Mouse (Mus musculus) myocyte (in vitro differentiated cells): Measurements from ENCODE around the gene Klhl7.

ENCODE experiments used
- E2F4 ChIP-seq: IDR thresholded peaks from one replicate; pipeline ENCODE4 v1.6.1; 2011; ENCODE audit warnings: mild to moderate bottlenecking, control low read depth, moderate library complexity; ENCODE audit not compliant: insufficient read depth
- MAX ChIP-seq: IDR thresholded peaks from one replicate; pipeline ENCODE4 v1.6.1; 2011; ENCODE audit warnings: low read depth, mild to moderate bottlenecking, control low read depth
- POLR2A ChIP-seq: IDR thresholded peaks from one replicate; pipeline ENCODE4 v1.6.1; 2011; ENCODE audit warnings: low read depth, mild to moderate bottlenecking, control low read depth, moderate library complexity; ENCODE audit not compliant: insufficient read length
- POLR2AphosphoS2 ChIP-seq: IDR thresholded peaks from one replicate; pipeline ENCODE4 v1.6.1; 2011; ENCODE audit warnings: low read depth, control low read depth; ENCODE audit not compliant: insufficient read length
- REST ChIP-seq: IDR thresholded peaks from one replicate; pipeline ENCODE4 v1.6.1; 2011; ENCODE audit warnings: mild to moderate bottlenecking, control low read depth, moderate library complexity; ENCODE audit not compliant: insufficient read depth, insufficient read length
- TCF12 ChIP-seq: IDR thresholded peaks from one replicate; pipeline ENCODE4 v1.6.1; 2011; ENCODE audit warnings: mild to moderate bottlenecking, control low read depth; ENCODE audit not compliant: poor library complexity, insufficient read depth, severe bottlenecking
- USF1 ChIP-seq: IDR thresholded peaks from one replicate; pipeline ENCODE4 v1.6.1; 2011; ENCODE audit warnings: low read depth, mild to moderate bottlenecking, control low read depth, moderate library complexity

GRCm38 (mm10) chr5:24124579-24125276 is 24.3 kb downstream of the Klhl7 start:
- no peak for TF ChIP-seq POLR2AphosphoS2
- TF ChIP-seq USF1: no peak
- TF ChIP-seq POLR2A: no peak
- no peak for TF ChIP-seq REST
- TF ChIP-seq MAX: no peak
- no peak for TF ChIP-seq TCF12
- no peak for TF ChIP-seq E2F4
